Mouse (Mus musculus): ENCODE results near the gene Lmx1b.

Lmx1b gene

DNA sequence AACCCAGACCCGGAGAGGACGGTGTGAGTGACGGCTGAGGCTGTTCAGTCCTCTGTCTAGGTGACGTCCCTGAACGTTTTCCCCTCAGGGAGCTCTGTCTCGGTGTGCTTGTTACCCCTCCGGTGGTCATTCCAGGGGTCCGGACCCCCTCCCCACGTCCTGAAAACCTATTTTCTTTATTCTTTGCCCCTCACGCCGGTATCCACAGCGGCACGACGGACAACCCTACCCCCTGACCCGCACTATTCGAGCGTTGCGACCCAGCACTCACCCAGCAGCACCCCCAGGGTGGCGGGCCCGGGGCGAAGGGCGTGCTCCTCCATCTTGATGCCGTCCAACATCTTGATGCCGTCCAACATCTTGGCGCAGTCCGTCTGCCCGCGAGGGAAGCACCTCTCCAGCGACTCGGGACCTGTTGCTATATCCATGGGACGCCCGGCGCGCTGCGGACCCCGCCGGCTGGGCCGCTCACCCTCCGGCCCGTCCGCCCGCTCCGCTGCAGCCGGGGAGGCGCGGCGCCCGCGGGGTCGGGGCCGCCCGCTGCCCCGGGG, at the start of gene Lmx1b:
Lmx1b (minus strand) TSS at position 341 of the 551 bp plus-strand sequence.
- DNase-seq (ENCODE audit: low spot score in 2 of 2): no peak

DNA sequence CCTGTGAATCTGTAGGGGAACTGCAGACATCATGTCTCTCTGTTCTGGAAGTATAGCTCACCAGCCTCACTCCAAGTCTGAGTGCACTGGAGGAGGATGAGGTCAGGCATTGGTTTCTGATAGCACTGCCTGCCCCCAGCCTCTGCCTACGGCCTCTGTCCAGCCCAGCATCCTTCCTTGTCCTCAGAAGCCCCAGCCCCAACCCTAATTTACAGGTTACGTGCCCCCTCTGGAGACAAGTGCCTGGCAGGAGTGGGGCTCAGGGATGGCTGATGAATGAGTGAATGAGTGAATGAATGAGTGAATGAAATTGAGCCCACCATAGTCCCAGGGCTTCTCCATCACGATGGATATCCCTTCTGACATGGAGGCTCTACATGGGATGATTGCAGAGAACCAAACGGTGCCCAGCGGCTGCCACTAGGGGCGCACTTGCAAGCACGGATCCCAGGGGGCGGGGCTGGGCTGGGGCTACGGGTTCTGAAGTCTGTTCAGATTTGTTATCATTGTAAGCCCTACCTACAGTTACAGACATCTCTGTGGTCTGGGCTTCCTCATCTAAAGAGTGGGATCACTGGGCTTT, 49.7 kb upstream of the Lmx1b start:
- DNase-seq (ENCODE audit: low spot score in 2 of 2): no peak

DNA sequence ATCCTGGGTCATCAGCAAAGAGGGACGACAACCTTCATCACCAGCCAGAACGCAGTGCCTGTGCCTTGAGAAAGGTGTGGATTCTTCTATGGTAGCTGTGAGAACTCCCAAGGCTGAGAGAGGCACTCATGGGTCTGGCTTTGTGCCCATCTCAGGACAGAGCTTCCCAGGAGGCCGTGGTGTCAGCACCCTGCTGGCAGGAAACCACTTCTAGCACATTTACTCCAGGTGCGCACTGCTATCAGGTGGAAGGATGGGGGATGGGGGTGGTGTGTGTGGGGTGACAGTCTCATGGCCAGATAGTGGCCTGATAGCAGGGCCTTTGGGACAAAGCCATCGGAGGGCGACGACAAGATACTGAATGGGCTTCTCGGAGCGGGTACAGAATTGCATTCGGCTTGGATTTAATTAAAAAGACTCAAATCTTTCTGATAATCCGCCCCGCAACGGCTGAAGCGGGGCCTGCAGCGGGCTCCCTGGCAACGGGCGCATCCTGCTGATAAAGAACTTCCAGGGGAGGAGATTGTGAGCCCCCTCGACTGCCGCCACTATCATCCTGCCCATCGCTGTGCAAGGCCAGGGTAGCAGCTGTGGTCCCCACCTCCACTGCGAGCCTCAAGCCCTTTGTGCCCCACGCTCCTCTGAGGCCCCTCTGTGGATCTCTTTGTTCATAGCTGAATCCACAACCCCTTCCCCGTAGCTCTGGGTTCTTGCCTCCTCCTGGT, 49.0 kb upstream of the Lmx1b start:
- DNase-seq (ENCODE audit: low spot score in 2 of 2): no peak

DNA sequence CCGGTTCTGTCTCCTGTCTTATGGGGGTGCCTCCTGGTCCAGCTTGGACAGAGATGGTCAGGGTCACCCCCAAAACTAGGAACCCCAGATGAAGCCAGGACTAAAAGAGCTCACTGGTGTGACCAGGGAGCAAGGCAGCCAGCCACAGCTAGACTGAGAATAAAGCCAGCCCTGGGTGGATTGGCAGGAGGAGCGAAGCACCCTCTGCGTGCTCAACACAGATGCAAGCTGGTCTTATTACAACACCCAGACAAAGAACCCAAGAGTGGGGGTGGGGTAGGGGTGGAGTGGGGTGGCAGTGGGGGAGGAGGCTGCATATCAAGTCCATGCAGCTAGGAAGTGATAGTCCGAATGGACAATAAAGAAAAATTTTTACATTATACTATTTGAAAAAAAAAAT, 43.3 kb upstream of the Lmx1b start:
- no peak for DNase-seq (ENCODE audit: low spot score in 2 of 2)

DNA sequence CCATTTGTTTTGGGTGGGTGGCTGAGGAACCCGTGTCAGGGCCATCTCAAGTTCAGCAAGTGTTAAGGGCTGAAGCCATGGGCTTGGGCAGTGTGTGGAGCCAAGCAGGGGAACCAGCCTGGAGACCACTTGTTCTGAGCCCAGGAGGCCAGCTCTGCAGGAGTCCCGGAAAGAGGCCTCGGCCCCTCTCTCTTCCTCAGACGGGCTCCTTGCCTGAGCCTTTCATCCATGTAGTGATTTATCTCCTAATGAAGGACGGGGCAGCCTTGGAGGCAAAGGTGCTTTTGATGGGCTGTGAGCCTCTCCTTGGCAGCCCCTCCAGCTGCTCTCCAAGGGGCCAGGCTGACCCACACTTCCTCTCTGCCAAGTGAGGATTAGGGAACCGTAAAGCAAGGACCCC, 42.8 kb upstream of the Lmx1b start:
- no peak for DNase-seq (ENCODE audit: low spot score in 2 of 2)

DNA sequence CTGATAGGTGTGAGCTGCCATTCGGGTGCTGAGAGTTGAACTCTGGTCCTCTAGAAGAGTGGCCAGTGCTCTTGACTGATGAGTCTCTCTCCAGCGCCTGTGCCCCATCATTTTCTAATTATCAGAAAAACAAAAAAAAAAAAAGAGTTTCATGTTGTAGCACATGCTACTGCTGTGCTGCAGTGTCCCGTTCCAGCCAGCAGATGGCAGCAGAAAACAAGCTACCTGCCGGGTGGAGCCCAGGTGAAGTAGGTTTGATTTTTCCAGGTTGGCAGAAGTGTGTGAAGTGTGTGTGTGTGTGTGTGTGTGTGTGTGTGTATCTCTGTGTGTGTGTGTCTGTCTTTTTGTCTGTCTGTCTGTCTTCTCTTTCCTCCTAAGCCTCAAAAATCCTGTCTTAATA, 41.9 kb upstream of the Lmx1b start:
- peak; percentile 53 to 54 for DNase-seq (ENCODE audit: low spot score in 2 of 2)

DNA sequence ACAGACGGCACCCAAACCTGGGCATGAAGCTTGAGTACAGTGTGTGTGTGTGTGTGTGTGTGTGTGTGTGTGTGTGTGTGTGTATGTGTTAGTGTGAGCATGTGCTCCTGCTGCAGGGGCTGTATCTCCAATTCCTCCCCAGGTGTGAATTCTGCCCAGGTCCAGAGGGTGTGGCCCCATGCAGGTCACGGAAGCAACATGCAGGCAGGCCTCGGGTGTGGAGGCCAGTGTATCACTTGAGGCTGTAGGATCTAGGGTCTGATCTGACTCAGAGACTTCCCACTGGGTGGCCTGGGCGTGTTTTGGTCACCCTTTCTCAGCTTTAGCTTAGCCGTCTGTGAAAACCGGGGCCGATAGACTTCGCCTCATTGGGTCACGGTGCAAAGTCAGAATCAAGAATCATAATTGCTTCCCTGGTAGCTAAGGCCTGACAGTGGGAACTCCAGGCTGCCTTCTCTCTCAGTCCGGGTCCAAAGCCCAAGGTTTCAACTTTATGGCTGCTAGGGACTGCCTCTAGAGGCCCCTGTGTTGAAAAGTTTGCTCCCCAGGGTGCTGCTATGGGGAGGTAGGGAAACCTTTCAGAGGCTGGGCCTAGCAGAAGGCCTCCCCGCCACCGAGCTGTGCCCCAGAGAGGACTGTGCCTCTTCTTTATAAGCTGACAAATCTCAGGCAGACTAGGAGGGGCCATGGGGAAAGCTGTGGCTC, 38.8 kb upstream of the Lmx1b start:
- DNase-seq (ENCODE audit: low spot score in 2 of 2): no peak

DNA sequence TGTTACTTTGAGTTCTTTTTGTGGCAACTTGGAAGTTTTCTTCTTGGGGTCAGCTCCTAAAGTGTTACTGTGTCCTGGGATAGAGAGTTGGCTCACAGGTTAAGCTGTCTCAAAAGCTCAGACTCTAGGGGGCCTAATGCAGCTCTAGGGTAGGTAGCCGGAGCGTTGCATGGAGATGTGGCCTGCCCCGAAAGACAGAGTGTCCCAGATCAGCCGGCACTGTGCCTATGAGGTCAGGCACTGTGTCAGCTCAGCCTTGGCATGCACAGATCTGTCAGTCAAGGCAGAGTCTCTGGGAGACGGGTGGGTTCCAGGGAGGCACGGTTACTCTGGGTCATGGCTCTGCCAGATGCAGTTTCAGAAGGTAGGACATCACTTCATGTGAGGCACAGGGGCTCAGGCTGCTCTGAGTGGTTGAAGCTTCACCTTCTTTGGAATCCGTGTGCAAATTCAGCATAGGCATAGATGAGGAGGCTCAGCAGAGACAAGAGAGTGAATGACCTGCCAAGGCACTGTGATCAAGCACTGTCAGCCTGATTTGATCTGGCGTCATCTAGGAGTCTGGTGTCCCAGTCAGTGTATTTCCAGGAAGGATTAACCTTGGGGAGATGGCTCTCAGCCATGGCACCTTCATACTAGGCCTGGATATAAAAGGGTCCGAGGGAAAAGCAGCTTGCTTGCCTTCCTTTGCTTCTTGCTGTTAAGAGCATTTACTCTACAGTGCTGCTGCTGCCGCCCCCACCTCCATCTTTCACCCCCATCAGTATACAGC, 32.6 kb upstream of the Lmx1b start:
- DNase-seq (ENCODE audit: low spot score in 2 of 2): no peak

DNA sequence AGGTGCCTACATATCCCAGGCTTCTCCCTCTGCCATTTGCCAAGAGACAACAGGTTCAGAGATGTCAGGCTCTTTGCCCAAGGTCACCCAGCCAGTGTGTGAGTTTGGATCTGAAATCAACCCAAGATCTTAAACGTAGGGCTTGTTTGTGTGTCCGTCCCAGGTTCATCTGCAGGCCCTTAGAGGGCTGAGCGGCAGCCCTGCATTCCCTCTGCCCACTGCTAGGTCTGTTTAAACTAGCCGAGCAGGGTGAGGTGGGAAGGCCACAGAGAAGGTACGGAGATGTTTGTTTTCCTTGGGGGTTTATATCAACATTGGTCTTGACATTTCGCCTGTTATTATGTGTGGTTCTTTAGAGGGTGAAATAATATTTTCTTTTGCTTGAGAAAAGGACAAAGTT, 28.4 kb upstream of the Lmx1b start:
- DNase-seq (ENCODE audit: low spot score in 2 of 2): no peak

DNA sequence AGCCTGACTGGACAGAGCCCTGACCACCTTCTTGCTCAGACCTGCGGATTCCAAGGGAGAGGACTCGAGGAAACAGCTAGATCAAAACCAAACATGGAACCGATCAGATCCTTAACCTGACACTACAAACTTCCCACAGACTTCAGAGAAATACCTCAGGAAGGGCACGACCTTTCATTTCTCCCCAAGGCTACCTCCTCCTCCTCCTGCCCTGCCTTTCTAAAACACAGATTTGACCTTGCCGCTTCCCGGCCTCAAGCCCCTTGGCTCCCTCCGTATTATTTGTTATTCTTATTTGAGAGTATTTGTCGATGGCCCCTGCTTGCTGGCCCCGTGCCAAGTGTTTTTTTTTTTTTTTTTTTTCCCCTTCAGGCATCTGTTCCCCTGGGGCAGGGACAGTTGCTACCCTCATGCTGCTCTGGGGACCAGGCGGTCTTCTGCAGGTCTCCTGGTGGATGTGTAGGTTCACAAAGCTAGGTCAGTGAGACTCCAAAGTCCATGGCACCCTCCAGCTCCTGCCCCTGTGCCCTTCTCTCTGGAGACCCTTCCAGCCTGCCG, 26.2 kb upstream of the Lmx1b start:
- DNase-seq (ENCODE audit: low spot score in 2 of 2): no peak

DNA sequence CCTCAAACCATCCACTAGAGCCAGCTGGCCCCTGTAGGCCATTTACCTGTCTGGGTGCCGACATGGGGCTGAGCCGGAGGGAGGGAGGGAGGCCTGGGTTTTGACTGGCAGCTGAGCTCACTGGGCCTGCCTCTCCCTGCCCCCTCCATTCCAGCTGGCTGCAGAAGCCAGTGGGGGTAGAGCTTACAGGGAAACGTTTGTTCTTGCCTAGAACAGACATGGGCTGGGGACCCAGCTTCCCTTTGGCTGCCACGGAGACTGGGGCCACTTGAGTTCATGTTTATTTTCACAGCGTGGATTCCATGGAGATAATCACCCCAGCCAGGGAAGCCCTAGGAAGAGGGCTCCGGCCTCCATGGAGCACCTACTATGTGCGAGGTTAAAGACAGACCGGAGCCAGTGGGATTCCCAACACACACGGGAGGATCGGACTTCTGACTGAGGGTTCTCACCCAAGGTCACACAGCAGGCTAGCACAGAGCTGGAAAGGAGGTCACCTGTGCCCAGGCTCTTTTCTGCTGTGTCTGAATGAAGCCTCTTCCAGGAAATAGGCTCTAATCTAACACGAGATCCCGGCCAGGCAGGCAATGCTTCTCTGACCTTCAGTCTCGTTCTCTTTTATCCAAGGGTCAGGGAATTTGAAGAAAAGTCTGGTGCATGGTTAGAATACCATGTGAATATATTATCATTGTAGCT, 25.2 kb upstream of the Lmx1b start:
- DNase-seq (ENCODE audit: low spot score in 2 of 2): no peak

DNA sequence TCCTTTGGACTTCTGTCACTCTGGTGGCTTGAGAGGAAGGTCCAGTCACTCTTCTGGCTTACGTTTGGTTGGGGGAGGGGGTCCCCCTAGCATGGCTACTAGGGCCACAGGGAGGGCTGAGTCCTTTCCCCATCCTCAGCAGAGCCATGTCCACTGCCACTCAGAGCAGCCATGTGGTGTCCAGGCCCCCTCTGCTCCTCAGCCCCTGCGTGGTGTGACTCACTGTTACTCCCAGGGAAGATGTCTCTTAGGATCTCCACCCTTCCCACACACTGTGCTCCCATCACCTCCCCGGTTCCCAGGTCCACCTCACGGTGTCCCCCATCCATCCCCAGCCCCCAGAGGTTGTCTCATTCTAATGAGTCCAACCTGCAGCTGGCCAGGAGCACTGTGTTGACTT, 24.4 kb upstream of the Lmx1b start:
- DNase-seq (ENCODE audit: low spot score in 2 of 2): no peak

DNA sequence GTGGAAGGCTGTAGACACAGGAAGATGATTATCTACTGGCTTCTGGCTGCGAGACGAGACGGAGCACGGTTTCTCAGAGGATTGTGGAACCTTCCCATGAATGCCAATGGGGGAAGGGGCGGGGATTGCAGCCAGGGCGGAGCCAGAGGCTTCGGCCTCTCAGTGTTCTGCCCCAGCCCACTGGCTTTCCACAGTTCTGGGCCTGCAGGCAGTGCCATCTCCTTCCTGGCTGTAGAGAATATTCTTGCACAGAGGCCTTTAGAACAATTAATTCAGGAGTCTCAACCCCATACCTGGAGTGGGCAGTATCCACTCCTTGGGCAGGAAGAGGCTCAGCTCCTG, 18.9 kb upstream of the Lmx1b start:
- no peak for DNase-seq (ENCODE audit: low spot score in 2 of 2)

DNA sequence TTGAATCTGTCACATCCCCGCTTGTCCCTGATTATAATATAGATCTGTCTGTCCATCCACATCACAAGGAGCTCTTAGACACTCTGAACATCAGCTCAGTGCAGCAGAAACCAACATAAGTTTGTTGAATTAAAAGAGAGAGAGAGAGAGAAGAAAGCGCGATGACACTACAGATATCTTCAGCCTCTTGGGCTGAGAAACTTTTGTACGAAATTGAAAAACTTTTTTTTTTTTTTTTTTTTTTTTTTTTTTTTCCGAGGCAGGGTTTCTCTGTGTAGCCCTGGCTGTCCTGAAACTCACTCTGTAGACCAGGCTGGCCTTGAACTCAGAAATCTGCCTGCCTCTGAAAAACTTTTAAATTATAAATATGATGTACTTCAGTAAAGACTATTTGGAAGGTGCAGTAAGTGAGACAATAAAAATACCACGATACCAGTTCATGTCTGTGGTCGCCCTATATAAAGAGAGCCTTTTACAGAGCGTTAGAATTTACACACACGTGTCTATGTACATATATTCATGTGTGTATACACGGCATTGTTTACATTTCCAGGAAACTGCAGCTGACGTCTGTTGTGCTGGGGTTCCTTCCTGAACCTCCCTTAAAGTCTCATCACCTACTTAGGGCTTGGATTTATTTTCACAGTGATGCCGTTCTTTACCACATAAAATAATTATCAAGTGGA, 18.4 kb upstream of the Lmx1b start:
- DNase-seq (ENCODE audit: low spot score in 2 of 2): no peak

DNA sequence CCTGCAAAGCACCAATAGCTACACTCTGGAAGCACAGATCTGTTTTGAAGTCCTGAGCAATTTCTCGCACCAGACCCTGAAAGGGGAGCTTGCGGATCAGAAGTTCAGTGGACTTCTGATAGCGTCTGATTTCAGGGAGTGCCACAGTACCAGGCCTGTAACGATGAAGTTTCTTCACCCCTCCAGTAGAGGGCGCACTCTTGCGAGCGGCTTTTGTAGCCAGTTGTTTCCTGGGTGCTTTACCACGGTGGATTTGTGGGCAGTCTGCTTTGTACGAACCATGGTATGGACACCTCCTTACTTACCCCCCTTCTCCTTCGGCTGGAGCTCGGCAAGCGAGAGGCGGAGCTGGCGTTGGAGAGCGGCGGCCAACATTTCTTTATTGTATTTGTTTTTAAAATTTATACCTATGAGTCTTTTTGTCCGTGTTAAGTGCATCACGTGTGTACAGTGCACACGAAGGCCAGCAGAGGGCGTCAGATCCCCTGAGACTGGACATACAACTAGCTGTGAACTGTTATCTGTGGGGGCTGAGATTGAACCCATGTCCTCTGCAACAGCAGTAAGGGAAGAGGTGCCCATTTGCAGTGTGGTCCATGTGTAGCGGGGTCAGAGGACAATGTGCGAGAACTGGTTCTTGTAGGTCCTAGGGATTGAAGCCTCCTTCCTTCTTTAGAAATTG, 12.3 kb upstream of the Lmx1b start:
- no peak for DNase-seq (ENCODE audit: low spot score in 2 of 2)

DNA sequence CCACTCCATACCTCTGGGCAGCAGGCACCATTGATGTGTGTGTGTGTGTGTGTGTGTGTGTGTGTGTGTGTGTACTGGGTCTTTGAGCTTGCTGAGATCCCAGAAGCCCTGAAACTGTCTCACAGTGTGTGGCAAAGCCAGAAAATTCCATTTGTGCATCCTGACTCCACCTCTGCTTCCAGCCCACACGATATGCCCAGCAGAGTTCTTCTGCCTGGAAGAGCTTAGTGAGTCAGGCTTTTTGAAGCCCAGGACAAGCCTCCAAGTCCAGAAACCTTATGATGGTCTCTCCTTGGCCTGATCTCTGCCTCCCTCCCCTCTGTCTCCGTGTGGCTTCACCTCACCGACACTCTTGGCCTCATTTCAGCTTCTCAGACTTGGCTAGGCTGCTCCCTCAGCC, 9.1 kb upstream of the Lmx1b start:
- DNase-seq (ENCODE audit: low spot score in 2 of 2): no peak

DNA sequence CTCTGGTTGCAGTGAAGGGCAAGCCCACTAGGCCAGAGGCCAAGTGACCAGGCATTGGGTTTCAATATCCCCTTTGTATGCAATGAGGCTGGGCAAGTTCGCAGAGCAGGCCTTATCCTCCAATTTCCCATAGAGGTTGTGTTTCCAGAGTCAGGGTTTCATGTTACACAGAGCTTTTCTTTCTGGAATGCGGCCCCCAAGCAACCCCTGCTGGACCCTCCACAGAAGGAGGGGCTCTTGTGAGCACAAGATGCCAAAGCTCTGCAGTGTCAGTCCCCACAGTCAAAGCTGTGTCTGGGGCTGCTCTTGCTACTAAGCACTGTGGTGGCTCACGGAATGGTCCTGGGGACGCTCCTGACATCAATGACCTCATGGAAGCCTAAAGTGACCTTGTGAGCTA, 8.6 kb upstream of the Lmx1b start:
- no peak for DNase-seq (ENCODE audit: low spot score in 2 of 2)

DNA sequence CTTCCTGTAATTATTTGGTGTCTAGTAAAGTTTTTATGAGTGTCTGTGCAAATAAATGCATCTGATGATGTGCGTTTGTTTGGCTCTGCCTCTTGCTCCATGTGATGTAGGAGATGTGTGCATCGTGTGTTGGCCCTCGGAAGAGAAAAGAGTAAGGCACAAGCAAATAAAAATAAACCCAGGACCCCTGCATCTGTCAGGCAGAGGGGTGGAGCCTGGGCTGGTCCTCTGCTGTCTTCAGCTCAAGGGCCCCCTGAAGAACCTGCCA, 5.9 kb upstream of the Lmx1b start:
- DNase-seq (ENCODE audit: low spot score in 2 of 2): no peak

DNA sequence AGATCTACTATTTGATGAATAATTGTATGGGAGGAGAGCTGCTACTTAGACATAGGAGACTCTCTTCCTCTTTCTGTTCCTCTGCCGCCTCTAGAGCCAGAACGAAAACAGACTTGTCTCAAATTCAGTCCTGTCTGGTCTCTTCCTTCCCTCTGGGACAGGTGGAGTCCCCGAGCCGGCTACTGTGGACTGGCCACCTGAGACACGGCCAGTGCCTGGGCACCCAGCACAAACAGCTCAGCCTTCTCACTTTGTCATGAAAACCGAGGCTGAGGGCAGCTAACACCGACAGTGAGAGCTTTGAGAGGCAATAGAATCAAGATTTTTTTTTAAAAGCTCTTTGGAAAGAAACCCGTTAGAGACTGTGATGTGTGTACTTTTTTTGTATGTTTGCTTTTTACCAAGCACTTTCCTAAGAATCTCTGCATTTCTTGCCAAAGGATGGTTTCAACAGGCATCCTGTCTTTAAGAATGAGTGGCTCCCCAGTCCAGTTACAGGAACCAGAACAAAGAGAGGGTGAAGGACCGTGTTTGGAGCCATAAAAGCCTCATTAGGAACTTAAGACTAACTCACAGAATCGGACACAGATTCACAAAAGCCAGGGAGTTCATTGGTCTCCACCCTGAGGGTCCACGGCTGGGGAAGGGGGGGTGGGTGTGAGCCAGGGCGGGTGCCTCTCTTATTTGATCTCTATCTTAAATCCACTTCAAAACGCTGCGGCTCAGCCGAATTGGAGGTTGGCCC, 5.4 kb upstream of the Lmx1b start:
- no peak for DNase-seq (ENCODE audit: low spot score in 2 of 2)
